Mouse (Mus musculus): ENCODE results near the gene Aff3.

Aff3 gene

DNA sequence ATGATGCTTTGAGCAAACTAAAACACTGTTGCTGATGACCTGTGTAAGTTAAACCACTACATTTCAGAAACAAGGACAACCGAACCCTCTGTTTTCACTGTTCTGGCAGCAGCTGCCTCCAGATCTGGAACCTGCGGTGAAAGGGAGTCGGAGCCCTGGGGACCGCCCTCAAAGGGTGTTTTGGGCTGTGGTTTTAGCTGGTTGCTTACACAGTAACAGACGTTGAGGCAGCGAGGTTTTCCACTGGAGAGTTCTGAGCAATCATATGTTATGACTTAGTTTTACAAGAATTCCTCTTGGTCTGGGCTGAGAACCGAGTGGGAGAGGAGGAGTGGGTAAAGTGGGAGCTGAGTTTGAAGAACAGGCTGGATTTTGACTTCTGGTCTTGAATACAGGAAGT is 7.1 kb downstream of the Aff3 start:
- no peak for DNase-seq (ENCODE audit: low spot score in 2 of 2)

DNA sequence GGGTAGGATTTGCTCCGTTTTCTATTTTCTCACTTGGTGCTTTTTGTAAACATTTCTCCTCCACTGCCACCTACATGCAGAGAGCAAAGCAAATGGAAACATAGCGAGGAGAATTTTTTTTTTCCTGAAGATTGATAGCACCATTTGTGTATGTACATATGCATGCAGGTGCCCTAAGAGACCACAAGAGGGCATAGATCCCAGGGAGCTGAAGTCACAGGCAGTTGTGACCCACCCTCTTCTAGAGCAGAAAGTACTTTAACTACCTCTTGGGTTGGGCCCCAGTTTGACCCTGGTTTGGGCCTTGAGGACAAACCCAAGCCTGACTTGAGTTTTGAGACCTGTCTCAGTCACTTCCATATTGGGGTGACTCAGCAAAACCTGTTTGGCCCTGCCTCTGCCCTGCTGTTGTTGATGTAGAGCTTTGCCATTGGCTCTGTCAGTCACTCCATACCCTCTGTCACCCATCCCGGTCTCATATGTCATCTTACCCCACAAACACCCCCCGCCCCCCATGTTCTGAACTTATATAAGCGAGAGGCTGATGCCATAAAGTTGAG is 9.7 kb downstream of the Aff3 start:
- DNase-seq (ENCODE audit: low spot score in 2 of 2): no peak

GRCm38 (mm10) chr1:38650031-38650430 is 14.7 kb downstream of the Aff3 start:
- no peak for DNase-seq (ENCODE audit: low spot score in 2 of 2)

DNA sequence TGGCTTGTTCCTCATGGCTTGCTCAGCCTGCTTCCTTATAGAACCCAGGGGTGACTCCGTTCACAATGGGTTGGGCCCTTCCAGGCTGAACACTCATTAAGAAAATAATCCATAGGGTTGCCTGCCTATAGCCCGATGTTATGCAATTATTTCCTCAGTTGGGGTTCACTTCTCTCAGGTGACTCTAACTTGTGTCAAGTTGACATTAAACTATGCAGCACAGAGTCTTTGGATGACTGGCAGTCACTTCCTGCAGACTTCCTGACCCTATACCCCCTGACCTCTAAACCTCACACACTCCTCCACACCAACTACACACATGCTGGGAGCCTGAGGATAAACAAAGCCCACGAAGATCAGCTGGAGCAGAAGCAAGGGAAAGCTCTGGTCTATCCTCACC is 15.6 kb downstream of the Aff3 start:
- DNase-seq (ENCODE audit: low spot score in 2 of 2): no peak

GRCm38 (mm10) chr1:38642288-38642687 is 22.5 kb downstream of the Aff3 start:
- no peak for DNase-seq (ENCODE audit: low spot score in 2 of 2)

- no peak for DNase-seq (ENCODE audit: low spot score in 2 of 2)
Measured at GRCm38 (mm10) chr1:38639669-38640068, 25.1 kb downstream of the Aff3 start.

DNA sequence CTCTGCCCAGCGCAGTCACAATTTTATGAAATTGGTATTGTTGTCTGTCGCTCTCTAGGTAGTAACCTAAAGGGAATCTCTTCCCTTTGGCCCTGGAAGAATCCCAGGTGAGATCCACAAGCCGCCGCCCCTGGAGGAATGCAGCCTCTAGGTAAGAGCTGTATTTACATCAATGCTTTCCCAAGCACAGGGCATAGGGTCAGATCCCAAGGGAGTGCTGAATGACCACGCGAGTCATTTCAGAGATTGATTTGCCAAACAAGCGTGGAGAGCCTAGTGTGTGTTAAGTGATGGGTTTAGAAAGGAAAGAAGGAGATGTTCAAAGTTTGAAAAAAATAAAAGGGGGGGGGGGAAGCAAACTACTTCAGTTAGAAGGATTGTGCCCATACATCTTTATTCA is 29.2 kb downstream of the Aff3 start:
- DNase-seq (ENCODE audit: low spot score in 2 of 2): no peak

DNA sequence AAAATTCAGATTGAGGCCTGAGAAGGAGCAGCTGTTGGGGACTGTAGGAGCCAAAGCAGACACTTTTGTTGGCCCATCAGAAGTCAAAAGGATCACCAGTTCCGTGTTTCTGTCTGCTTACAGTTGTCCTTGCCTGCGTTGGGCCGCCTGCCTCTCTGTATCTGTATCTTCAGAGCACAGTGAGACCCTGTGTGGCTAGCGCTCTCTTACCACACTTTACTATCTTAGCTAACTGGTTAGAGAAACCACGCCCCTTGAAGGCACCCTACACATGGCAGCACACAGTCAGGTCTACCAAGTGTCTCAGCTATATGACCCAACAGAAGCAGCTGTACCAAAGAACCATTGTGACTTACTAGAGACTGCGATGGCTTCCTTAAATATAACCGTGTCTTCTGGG is 30.7 kb downstream of the Aff3 start:
- no peak for DNase-seq (ENCODE audit: low spot score in 2 of 2)

GRCm38 (mm10) chr1:38632461-38633180 is 32.1 kb downstream of the Aff3 start:
- DNase-seq (ENCODE audit: low spot score in 2 of 2): no peak

GRCm38 (mm10) chr1:38631501-38632279 is 33.1 kb downstream of the Aff3 start:
- peak in 1 of 2 experiments; percentile 30 for DNase-seq (ENCODE audit: low spot score in 2 of 2)

- DNase-seq (ENCODE audit: low spot score in 2 of 2): no peak
Measured at GRCm38 (mm10) chr1:38628901-38629585, 35.7 kb downstream of the Aff3 start.

- no peak for DNase-seq (ENCODE audit: low spot score in 2 of 2)
Measured at GRCm38 (mm10) chr1:38628426-38628825, 36.3 kb downstream of the Aff3 start.

GRCm38 (mm10) chr1:38627683-38628361 is 36.9 kb downstream of the Aff3 start:
- no peak for DNase-seq (ENCODE audit: low spot score in 2 of 2)

- peak; percentile 44 to 67 for DNase-seq (ENCODE audit: low spot score in 2 of 2)
Measured at GRCm38 (mm10) chr1:38626739-38627661, 37.8 kb downstream of the Aff3 start.

DNA sequence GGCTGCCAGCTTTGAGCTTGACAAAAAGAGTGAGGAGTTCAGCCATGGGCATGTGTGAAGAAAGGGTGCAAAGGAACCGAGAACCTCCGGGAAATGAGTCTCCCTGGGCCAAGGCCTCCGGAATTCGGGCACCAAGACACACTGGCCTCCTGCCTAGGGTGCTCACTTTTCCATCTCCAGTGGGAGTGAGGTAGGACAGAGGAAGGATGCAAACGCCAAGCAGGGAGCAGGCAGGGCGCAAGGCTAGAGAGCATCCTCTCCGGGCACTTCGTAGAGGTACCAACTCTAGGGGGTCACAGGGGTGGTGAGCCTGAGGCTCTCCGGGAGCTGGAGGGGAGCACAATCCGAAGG is 38.4 kb downstream of the Aff3 start:
- peak in 1 of 2 experiments; percentile 19 for DNase-seq (ENCODE audit: low spot score in 2 of 2)

GRCm38 (mm10) chr1:38621840-38622239 is 42.9 kb downstream of the Aff3 start:
- DNase-seq (ENCODE audit: low spot score in 2 of 2): no peak

DNA sequence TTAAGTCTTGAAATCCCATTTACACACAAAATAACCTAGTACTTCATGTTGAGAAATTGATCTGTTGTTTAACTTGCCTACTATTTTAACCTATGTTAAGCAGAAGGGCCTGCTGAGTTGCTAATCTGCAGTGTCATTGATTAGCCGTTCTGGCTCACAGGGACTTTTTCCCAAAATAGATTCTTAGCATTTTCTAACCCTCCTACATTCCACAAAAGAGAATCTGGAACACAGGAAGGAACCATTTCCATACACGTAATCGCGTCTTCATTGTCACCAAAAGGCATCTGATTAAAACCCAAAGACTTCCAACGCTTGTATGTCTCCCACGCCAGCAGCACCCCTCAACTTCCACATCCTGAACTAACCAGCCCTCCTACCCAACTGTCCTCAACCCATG is 44.4 kb downstream of the Aff3 start:
- no peak for DNase-seq (ENCODE audit: low spot score in 2 of 2)

DNA sequence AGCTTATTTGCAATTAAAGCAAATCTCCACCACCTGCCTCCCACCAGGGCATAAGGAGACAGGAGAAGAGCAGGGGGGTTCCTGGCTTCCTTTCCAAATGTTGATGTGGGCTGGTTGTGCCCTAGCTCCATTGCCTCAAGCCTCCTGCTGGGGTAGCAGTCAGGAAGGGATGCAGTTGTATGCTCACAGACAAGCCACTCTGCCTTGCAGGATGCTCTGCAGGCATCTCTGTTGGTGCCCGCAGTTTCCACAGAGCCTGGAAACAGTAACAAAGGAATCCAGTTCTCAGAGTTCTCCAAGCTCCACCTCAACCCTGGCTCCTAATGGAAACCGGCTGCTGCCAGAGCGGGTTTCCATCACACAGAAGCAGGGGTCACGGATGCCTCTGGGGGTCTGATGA is 58.0 kb downstream of the Aff3 start:
- peak in 1 of 2 experiments; percentile 15 for DNase-seq (ENCODE audit: low spot score in 2 of 2)

DNA sequence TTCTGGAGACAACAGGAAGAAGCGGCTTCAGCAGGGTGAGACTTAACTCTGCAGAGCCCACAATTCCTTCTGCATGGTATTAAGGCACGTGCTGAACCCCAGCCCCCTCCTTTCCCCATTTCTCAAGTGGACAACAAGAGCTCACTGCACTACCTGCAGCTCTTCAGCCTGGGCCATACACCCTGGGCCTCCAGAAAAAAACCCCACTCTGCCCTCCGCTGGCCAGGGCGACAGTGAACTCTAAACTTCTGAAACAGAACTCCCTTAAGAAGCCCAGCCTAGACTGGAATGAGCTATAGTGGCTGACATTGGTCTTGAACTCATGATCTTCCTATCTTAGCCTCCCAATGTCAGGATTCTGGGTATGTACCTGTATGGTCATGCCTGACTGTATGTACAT is 59.3 kb downstream of the Aff3 start:
- no peak for DNase-seq (ENCODE audit: low spot score in 2 of 2)

- DNase-seq (ENCODE audit: low spot score in 2 of 2): no peak
Measured at GRCm38 (mm10) chr1:38604611-38605010, 60.1 kb downstream of the Aff3 start.

Data from cerebellum, postnatal 4 days (tissue).